Mouse (Mus musculus): ENCODE measurements around the gene Rgs12.

- no peak for TF ChIP-seq GATA1 (IDR thresholded peaks at IDR 0.05; ENCODE audit: low read length)
- no peak for TF ChIP-seq TAL1 (IDR thresholded peaks at IDR 0.05; ENCODE audit: low read length)
Measured at GRCm38 (mm10) chr5:34907230-34907629, 42.0 kb upstream of the Rgs12 start.
